Mouse (Mus musculus): ENCODE data around the gene Csnk2b. TPM values are rescaled to one million over a fixed set of nuclear protein-coding genes. Genes with fewer than 3 reads are reported as not detected.

The Csnk2b gene
- polyA plus RNA-seq, 1 experiment from 2014 or later = 245 TPM

- Histone ChIP-seq H3K27me3 (ENCODE audit: control insufficient read depth, insufficient read depth, low read length) (no peaks in the 10 kb centered on the region), H3K4me2 (ENCODE audit: low read depth, low read length) (no peak overlapping the region), H3K36me3 (ENCODE audit: control insufficient read depth, insufficient read depth, low read length) (peaks cover 23% of the 10 kb centered on the region; the same call in 1 of the 2 replicates), H3K4me3 (replicated peaks; ENCODE audit: low read length) (no peak overlapping the region), H3K4me1 (ENCODE audit: control insufficient read depth, insufficient read depth, low read length) (no peaks in the 10 kb centered on the region), H3K9me3 (replicated peaks; ENCODE audit: control insufficient read depth, low read length) (no peaks in the 10 kb centered on the region), H3K9ac (ENCODE audit: low read length) (no peak overlapping the region), H3K27ac (ENCODE audit: low read length) (no peak overlapping the region)
- no peak for ATAC-seq (ENCODE audit: insufficient read depth, low FRiP score)
- WGBS = 52% methylated on average over 10 of the region's 10 CpGs
These were observed 21.6 kb downstream of the Csnk2b start for GRCm38 (mm10) chr17:35100196-35100765.

GRCm38 (mm10) chr17:35097164-35097655 lies 24.6 kb downstream of the Csnk2b start:
- 88% methylated on average over 12 of the region's 12 CpGs for WGBS
- H3K36me3 ChIP-seq (ENCODE audit: control insufficient read depth, insufficient read depth, low read length) = peaks cover 21% of the 10 kb centered on the region; the same call in 1 of the 2 replicates

GRCm38 (mm10) chr17:35096597-35096996 lies 25.3 kb downstream of the Csnk2b start:
- Histone ChIP-seq H3K4me3 (replicated peaks; ENCODE audit: low read length) (no peak overlapping the region), H3K27ac (ENCODE audit: low read length) (no peak overlapping the region), H3K9me3 (replicated peaks; ENCODE audit: control insufficient read depth, low read length) (no peaks in the 10 kb centered on the region), H3K27me3 (ENCODE audit: control insufficient read depth, insufficient read depth, low read length) (no peaks in the 10 kb centered on the region), H3K9ac (ENCODE audit: low read length) (no peak overlapping the region), H3K4me1 (ENCODE audit: control insufficient read depth, insufficient read depth, low read length) (no peaks in the 10 kb centered on the region), H3K36me3 (ENCODE audit: control insufficient read depth, insufficient read depth, low read length) (peaks cover 20% of the 10 kb centered on the region; the same call in 1 of the 2 replicates), H3K4me2 (ENCODE audit: low read depth, low read length) (no peak overlapping the region)
- ATAC-seq (ENCODE audit: insufficient read depth, low FRiP score) = no peak
- WGBS = 87% methylated on average over 12 of the region's 12 CpGs

More at GRCm38 (mm10) chr17:35097164-35097655, 24.6 kb downstream of the Csnk2b start:
- Histone ChIP-seq H3K9me3 (replicated peaks; ENCODE audit: control insufficient read depth, low read length) (no peaks in the 10 kb centered on the region), H3K27me3 (ENCODE audit: control insufficient read depth, insufficient read depth, low read length) (no peaks in the 10 kb centered on the region), H3K27ac (ENCODE audit: low read length) (no peak overlapping the region), H3K9ac (ENCODE audit: low read length) (no peak overlapping the region), H3K4me3 (replicated peaks; ENCODE audit: low read length) (no peak overlapping the region), H3K4me2 (ENCODE audit: low read depth, low read length) (no peak overlapping the region), H3K4me1 (ENCODE audit: control insufficient read depth, insufficient read depth, low read length) (no peaks in the 10 kb centered on the region)
- no peak for ATAC-seq (ENCODE audit: insufficient read depth, low FRiP score)

DNA sequence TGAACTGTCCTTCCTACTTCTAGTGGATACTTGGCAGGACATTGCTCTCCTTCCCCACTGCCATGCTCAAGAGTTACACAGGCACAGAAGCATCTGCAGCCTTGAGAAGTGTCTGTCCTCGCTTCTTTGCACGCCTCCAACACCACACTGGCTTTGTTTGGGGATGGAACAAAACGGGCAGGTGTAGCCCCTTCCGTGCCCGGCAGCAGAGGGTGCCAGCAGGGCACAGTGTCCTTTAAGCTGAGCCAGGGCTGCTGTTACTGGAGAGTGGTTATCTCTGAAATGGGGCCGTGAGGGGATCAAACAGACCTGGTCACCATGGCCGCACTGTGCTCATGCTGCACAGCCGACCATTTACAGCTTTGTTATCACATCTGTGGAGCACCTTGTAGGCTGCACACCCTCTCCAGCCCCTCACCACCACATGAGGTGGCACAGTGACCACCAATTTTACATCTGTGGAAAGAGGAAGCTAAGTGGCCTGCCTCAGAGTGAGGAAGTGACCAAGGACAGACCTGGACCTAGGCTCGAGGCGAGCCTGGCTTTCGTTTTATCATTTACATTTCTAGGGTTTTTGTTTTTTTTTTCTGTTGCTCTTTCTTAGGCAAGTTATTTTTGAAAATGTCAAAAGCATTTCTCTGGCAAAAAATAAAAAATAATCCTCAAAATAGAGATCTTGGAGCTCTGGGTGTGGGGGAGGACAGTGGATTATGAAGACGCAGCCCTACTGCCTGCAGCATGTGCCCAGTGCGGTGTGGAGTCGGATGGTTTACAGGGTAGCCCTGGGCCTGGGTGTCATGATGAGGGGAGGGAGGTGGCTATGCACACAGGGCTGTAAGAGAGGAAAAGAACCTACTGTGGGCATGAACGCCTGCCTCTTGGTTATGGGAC lies 27.1 kb downstream of the Csnk2b start:
- ATAC-seq (ENCODE audit: insufficient read depth, low FRiP score) = no peak
- Histone ChIP-seq H3K4me2 (ENCODE audit: low read depth, low read length) (no peak overlapping the region), H3K4me3 (replicated peaks; ENCODE audit: low read length) (no peak overlapping the region), H3K27ac (ENCODE audit: low read length) (no peak overlapping the region), H3K9me3 (replicated peaks; ENCODE audit: control insufficient read depth, low read length) (no peaks in the 10 kb centered on the region), H3K36me3 (ENCODE audit: control insufficient read depth, insufficient read depth, low read length) (peaks cover 23% of the 10 kb centered on the region; the same call in 1 of the 2 replicates), H3K27me3 (ENCODE audit: control insufficient read depth, insufficient read depth, low read length) (no peaks in the 10 kb centered on the region), H3K4me1 (ENCODE audit: control insufficient read depth, insufficient read depth, low read length) (peaks cover 4% of the 10 kb centered on the region), H3K9ac (ENCODE audit: low read length) (no peak overlapping the region)
- 87% methylated on average over 15 of the region's 15 CpGs for WGBS

DNA sequence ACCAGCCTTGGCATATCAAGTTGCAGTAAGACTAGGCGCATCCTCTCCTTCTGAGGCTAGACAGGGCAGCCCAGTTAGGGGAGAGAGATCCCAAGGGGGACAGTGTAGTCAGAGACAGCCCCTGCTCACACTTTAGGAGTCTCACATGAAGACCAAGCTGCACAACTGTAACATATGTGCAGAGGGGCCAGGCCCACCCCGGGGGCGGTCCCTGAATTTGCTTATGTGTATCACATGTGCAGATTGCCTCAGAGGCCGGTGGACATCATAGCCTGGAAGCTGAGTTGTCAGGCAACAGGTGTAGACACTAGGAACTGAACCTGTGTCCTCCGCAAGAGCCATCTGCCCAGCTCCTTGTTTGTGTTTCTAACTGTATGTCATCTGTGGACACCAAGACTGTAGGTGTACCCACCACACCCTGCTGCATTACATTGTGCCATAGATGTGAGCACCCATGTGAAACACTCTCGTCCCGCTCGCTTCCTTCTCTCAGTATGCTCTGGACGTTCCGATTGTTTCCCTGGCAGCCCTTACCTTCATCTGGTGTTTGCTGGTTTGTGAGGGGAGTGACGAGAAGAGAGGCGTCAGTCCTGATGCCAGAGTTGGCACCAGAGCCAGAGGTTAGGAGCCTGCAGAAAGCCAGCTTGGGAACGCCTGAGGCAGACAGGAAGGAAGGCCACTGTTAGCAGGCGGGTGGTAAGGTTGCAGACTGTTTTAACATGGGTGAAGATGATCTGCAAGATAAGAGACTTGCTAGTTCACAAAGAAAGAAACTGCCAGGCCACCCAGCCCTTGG lies 29.3 kb downstream of the Csnk2b start:
- peaks cover 19% of the 10 kb centered on the region; the same call in 1 of the 2 replicates for H3K36me3 ChIP-seq (ENCODE audit: control insufficient read depth, insufficient read depth, low read length)
- H3K4me1 ChIP-seq (ENCODE audit: control insufficient read depth, insufficient read depth, low read length) = peaks cover 4% of the 10 kb centered on the region
- no peaks in the 10 kb centered on the region for H3K27me3 ChIP-seq (ENCODE audit: control insufficient read depth, insufficient read depth, low read length)
- 90% methylated on average over 14 of the region's 14 CpGs for WGBS
- no peak overlapping the region for H3K4me2 ChIP-seq (ENCODE audit: low read depth, low read length)
- H3K4me3 ChIP-seq (replicated peaks; ENCODE audit: low read length) = no peak overlapping the region
- no peaks in the 10 kb centered on the region for H3K9me3 ChIP-seq (replicated peaks; ENCODE audit: control insufficient read depth, low read length)
- H3K27ac ChIP-seq (ENCODE audit: low read length) = no peak overlapping the region
- no peak overlapping the region for H3K9ac ChIP-seq (ENCODE audit: low read length)
- ATAC-seq (ENCODE audit: insufficient read depth, low FRiP score) = no peak

GRCm38 (mm10) chr17:35090166-35090932 lies 31.5 kb downstream of the Csnk2b start:
- peaks cover 4% of the 10 kb centered on the region for H3K4me1 ChIP-seq (ENCODE audit: control insufficient read depth, insufficient read depth, low read length)
- H3K9ac ChIP-seq (ENCODE audit: low read length) = peak overlapping the region; percentile 93
- H3K4me3 ChIP-seq (replicated peaks; ENCODE audit: low read length) = peak overlapping the region; percentile 67
- H3K36me3 ChIP-seq (ENCODE audit: control insufficient read depth, insufficient read depth, low read length) = peaks cover 12% of the 10 kb centered on the region; the same call in 1 of the 2 replicates
- no peaks in the 10 kb centered on the region for H3K27me3 ChIP-seq (ENCODE audit: control insufficient read depth, insufficient read depth, low read length)
- no peaks in the 10 kb centered on the region for H3K9me3 ChIP-seq (replicated peaks; ENCODE audit: control insufficient read depth, low read length)
- 59% methylated on average over 8 of the region's 8 CpGs for WGBS
- no peak for ATAC-seq (ENCODE audit: insufficient read depth, low FRiP score)
- peak overlapping the region; percentile 97; the same call in 1 of the 2 replicates for H3K27ac ChIP-seq (ENCODE audit: low read length)
- H3K4me2 ChIP-seq (ENCODE audit: low read depth, low read length) = peak overlapping the region; percentile 75

DNA sequence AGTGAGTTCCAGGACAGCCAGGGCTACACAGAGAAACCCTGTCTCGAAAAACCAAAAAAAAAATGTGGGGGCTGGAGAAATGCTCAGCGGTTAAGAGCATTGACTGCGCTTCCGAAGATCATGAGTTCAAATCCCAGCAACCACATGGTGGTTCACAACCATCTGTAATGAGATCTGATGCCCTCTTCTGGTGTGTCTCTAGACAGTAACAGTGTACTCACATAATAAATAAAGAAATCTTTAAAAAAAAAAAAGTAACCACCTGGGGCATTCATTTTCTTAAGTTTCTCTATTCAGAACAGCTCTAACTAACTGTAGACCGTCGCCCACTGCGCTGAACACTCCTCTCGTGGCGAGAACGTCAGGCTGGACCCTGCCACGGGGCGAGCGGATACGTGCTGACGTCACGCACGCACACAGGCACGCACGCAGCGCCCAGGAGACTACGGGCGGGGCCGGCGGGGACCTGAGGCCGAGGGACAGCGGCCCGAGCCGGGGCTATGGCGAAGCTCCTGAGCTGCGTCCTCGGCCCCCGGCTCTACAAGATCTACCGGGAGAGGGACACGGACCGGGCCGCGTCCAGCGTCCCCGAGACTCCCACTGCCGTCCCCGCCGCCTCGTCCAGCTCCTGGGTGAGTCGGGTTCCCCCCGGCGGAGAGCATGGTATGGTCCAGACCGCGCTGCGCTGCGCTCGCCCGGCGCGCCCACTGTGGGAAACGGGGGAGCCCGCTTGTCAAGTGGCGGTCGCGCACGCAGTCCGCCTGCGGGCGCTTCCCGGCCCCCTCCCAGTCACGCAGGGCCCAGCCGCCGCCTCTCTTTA lies 32.8 kb downstream of the Csnk2b start, which contains the start of gene Abhd16a:
Gene Abhd16a, plus strand, starts transcription at position 439 of the 820 bp plus-strand sequence.
- H3K4me3 ChIP-seq (replicated peaks; ENCODE audit: low read length) = peak within 1 kb of the TSS; percentile 67
- no peaks in the 10 kb centered on the region for H3K27me3 ChIP-seq (ENCODE audit: control insufficient read depth, insufficient read depth, low read length)
- ATAC-seq (ENCODE audit: insufficient read depth, low FRiP score) = peak; percentile 99
- peak within 1 kb of the TSS; percentile 93 for H3K9ac ChIP-seq (ENCODE audit: low read length)
- peak within 1 kb of the TSS; percentile 75 for H3K4me2 ChIP-seq (ENCODE audit: low read depth, low read length)
- peaks cover 12% of the 10 kb centered on the region; the same call in 1 of the 2 replicates for H3K36me3 ChIP-seq (ENCODE audit: control insufficient read depth, insufficient read depth, low read length)
- peaks cover 4% of the 10 kb centered on the region for H3K4me1 ChIP-seq (ENCODE audit: control insufficient read depth, insufficient read depth, low read length)
- peak within 1 kb of the TSS; percentile 97 for H3K27ac ChIP-seq (ENCODE audit: low read length)
- 3% methylated on average over 62 of the region's 67 CpGs for WGBS
- no peaks in the 10 kb centered on the region for H3K9me3 ChIP-seq (replicated peaks; ENCODE audit: control insufficient read depth, low read length)

Data from stomach, embryonic 16.5 days (tissue).